Mouse (Mus musculus) monocyte, adult 5-6 weeks (primary cell): ENCODE measurements around the gene Oaz2. TPM values are rescaled to one million over a fixed set of nuclear protein-coding genes. Genes with fewer than 3 reads are reported as not detected.

Experiments
- ATAC-seq: fragments of 153-309, 156-312 bp; replicated peaks from 2 replicates; pipeline ENCODE4 v1.8.0; 2017; ENCODE audit warnings: mild to moderate bottlenecking; ENCODE audit not compliant: low TSS enrichment, insufficient number of reproducible peaks, severe bottlenecking, poor library complexity, low FRiP score
- total RNA-seq: library from RNA; stranded (forward); fragments of 200-1000, 200-491, 200-594 nt; gene quantifications from 3 replicates; pipeline ENCODE4 v1.2.3, GENCODE M21; 2017

Oaz2 gene
- total RNA-seq, 1 experiment from 2014 or later: 107 TPM

GRCm38 (mm10) chr9:65725291-65725622 lies 57.5 kb downstream of the Oaz2 start:
- no peak for ATAC-seq

GRCm38 (mm10) chr9:65726431-65726830 lies 58.6 kb downstream of the Oaz2 start:
- ATAC-seq: no peak

GRCm38 (mm10) chr9:65727491-65727890 lies 59.7 kb downstream of the Oaz2 start:
- no peak for ATAC-seq

GRCm38 (mm10) chr9:65728588-65728987 lies 60.8 kb downstream of the Oaz2 start:
- no peak for ATAC-seq

- ATAC-seq: no peak
Measured at GRCm38 (mm10) chr9:65734931-65735330, 67.1 kb downstream of the Oaz2 start.

Other genes with a start within 250 kb of the Oaz2 start
- not detected in 3 replicates for gene Slc51b, start 245.0 kb upstream of the Oaz2 start, total RNA-seq
- gene Mtfmt, start 232.2 kb upstream of the Oaz2 start, total RNA-seq: 11.0 to 16.0 TPM (median 14.8 TPM) in 3 replicates
- gene Spg21, start 207.1 kb upstream of the Oaz2 start, total RNA-seq: 55.6 to 62.9 TPM (median 60.9 TPM) in 3 replicates
- gene Ankdd1a, start 147.8 kb upstream of the Oaz2 start, total RNA-seq: 3.5 to 6.1 TPM (median 3.8 TPM) in 3 replicates
- 103 to 136 TPM (median 112 TPM) in 3 replicates for gene Plekho2, start 88.0 kb upstream of the Oaz2 start, total RNA-seq
- gene Pif1, start 80.8 kb upstream of the Oaz2 start, total RNA-seq: 0.21 TPM in 1 of 3 replicates, not detected in the others
- gene Rbpms2, start 38.4 kb upstream of the Oaz2 start, total RNA-seq: 0.48 to 4.1 TPM (median 0.53 TPM) in 3 replicates
- 3.3 to 5.2 TPM (median 4.8 TPM) in 3 replicates for gene Zfp609, start 159.6 kb downstream of the Oaz2 start, total RNA-seq
- gene Pclaf, start 222.2 kb downstream of the Oaz2 start, total RNA-seq: 3.3 to 4.6 TPM (median 3.6 TPM) in 3 replicates
- 28.5 to 53.8 TPM (median 33.5 TPM) in 3 replicates for gene Trip4, start 240.8 kb downstream of the Oaz2 start, total RNA-seq
- gene Csnk1g1, start 240.9 kb downstream of the Oaz2 start, total RNA-seq: 23.0 to 65.0 TPM (median 38.0 TPM) in 3 replicates